Mouse (Mus musculus): ENCODE measurements around the gene Sstr3.

The Sstr3 gene

GRCm38 (mm10) chr15:78544561-78545001, at the start of gene Sstr3:
TSS of gene Sstr3 (minus strand) at chr15:78544685.
- in situ Hi-C loops (cut with MseI, MboI), result no loop called here

- in situ Hi-C loops (cut with MseI, MboI), result no loop called here
Observed at GRCm38 (mm10) chr15:78593896-78594425, 49.5 kb upstream of the Sstr3 start.

GRCm38 (mm10) chr15:78592452-78592968, 48.0 kb upstream of the Sstr3 start:
- in situ Hi-C loops (cut with MseI, MboI), result no loop called here

GRCm38 (mm10) chr15:78591680-78592451, 47.4 kb upstream of the Sstr3 start:
- in situ Hi-C loops (cut with MseI, MboI), result no loop called here

GRCm38 (mm10) chr15:78590785-78591184, 46.3 kb upstream of the Sstr3 start:
- in situ Hi-C loops (cut with MseI, MboI), result no loop called here

GRCm38 (mm10) chr15:78589936-78590335, 45.5 kb upstream of the Sstr3 start:
- in situ Hi-C loops (cut with MseI, MboI), result no loop called here

- in situ Hi-C loops (cut with MseI, MboI), result no loop called here
Observed at GRCm38 (mm10) chr15:78588900-78589299, 44.4 kb upstream of the Sstr3 start.

- in situ Hi-C loops (cut with MseI, MboI), result no loop called here
Observed at GRCm38 (mm10) chr15:78588049-78588448, 43.6 kb upstream of the Sstr3 start.

- in situ Hi-C loops (cut with MseI, MboI), result no loop called here
Observed at GRCm38 (mm10) chr15:78587050-78587994, 42.8 kb upstream of the Sstr3 start.

GRCm38 (mm10) chr15:78585404-78585803, 40.9 kb upstream of the Sstr3 start:
- in situ Hi-C loops (cut with MseI, MboI), result no loop called here

GRCm38 (mm10) chr15:78583352-78583751, 38.9 kb upstream of the Sstr3 start:
- in situ Hi-C loops (cut with MseI, MboI), result no loop called here

- in situ Hi-C loops (cut with MseI, MboI), result no loop called here
Observed at GRCm38 (mm10) chr15:78576284-78576810, 31.9 kb upstream of the Sstr3 start.

- in situ Hi-C loops (cut with MseI, MboI), result no loop called here
Observed at GRCm38 (mm10) chr15:78572658-78573397, 28.3 kb upstream of the Sstr3 start, which contains the start of gene Rac2. TSS of gene Rac2 (minus strand) at chr15:78572783.

- in situ Hi-C loops (cut with MseI, MboI), result no loop called here
Observed at GRCm38 (mm10) chr15:78572270-78572600, 27.8 kb upstream of the Sstr3 start.

GRCm38 (mm10) chr15:78571554-78572269, 27.2 kb upstream of the Sstr3 start:
- in situ Hi-C loops (cut with MseI, MboI), result no loop called here

- in situ Hi-C loops (cut with MseI, MboI), result no loop called here
Observed at GRCm38 (mm10) chr15:78570170-78570569, 25.7 kb upstream of the Sstr3 start.

- in situ Hi-C loops (cut with MseI, MboI), result no loop called here
Observed at GRCm38 (mm10) chr15:78567608-78568120, 23.2 kb upstream of the Sstr3 start.

- in situ Hi-C loops (cut with MseI, MboI), result no loop called here
Observed at GRCm38 (mm10) chr15:78564764-78565435, 20.4 kb upstream of the Sstr3 start.

GRCm38 (mm10) chr15:78563937-78564336, 19.5 kb upstream of the Sstr3 start:
- in situ Hi-C loops (cut with MseI, MboI), result no loop called here

- in situ Hi-C loops (cut with MseI, MboI), result no loop called here
Observed at GRCm38 (mm10) chr15:78563344-78563743, 18.9 kb upstream of the Sstr3 start.
